Mouse (Mus musculus) MEL (cell line): ENCODE data around the gene Tulp1. TPM values are rescaled to one million over a fixed set of nuclear protein-coding genes. Genes with fewer than 3 reads are reported as not detected.

Experiments used
- DNase-seq: peaks from one replicate; pipeline ENCODE4 v3.0.0; 2011; ENCODE audit warnings: low read depth, low spot score
- H3K27ac ChIP-seq: 2 replicates; pipeline ENCODE4 v1.5.1; 2012; ENCODE audit warnings: low read depth, mild to moderate bottlenecking, control low read depth, low read length, moderate library complexity; ENCODE audit not compliant: control insufficient read depth
- H3K27me3 ChIP-seq, 2 experiments: fragments of 150-350 bp in 1 of 2; sonication (generic) in 1 of 2; 2 replicates each; pipeline ENCODE4 v1.6.1; 2012; ENCODE audit warnings: low read length in 2 of 2, mild to moderate bottlenecking in 2 of 2, improper control_type of control experiment in 1 of 2, moderate library complexity in 1 of 2; ENCODE audit not compliant: insufficient read depth in 2 of 2, control insufficient read depth in 1 of 2
- H3K36me3 ChIP-seq, 2 experiments: 2 replicates each; pipeline ENCODE4 v1.6.1; 2012 to 2014; ENCODE audit warnings: low read length in 2 of 2, improper control_type of control experiment in 1 of 2, inconsistent platforms in 1 of 2, mild to moderate bottlenecking in 1 of 2; ENCODE audit not compliant: insufficient read depth in 2 of 2, control insufficient read depth in 1 of 2
- H3K4me1 ChIP-seq, 2 experiments: fragments of 150-350 bp in 1 of 2; sonication (generic) in 1 of 2; 2 replicates each; pipeline ENCODE4 v1.6.1; 2012; ENCODE audit warnings: low read length in 2 of 2, improper control_type of control experiment in 1 of 2, mild to moderate bottlenecking in 1 of 2; ENCODE audit not compliant: insufficient read depth in 2 of 2, control insufficient read depth in 1 of 2
- H3K4me3 ChIP-seq, 2 experiments: fragments of 150-350 bp in 1 of 2; sonication (generic) in 1 of 2; 2 replicates each; pipeline ENCODE4 v1.5.1; 2012; ENCODE audit warnings: low read depth in 2 of 2, low read length in 2 of 2, mild to moderate bottlenecking in 2 of 2, moderate library complexity in 2 of 2, control low read depth in 1 of 2, improper control_type of control experiment in 1 of 2; ENCODE audit not compliant: control insufficient read depth in 1 of 2, insufficient read depth in 1 of 2
- H3K79me2 ChIP-seq: 2 replicates; pipeline ENCODE4 v1.6.1; 2012; ENCODE audit warnings: mild to moderate bottlenecking, low read length, moderate library complexity; ENCODE audit not compliant: control insufficient read depth, poor library complexity, insufficient read depth
- H3K9ac ChIP-seq: 2 replicates; pipeline ENCODE4 v1.6.1; 2012; ENCODE audit warnings: low read depth, mild to moderate bottlenecking, control low read depth, low read length, moderate library complexity; ENCODE audit not compliant: control insufficient read depth, poor library complexity, severe bottlenecking
- H3K9me3 ChIP-seq: fragments of 150-350 bp; sonication (generic); replicated peaks from 2 replicates; pipeline ENCODE4 v1.6.1; 2012; ENCODE audit warnings: mild to moderate bottlenecking, low read length, improper control_type of control experiment, moderate library complexity; ENCODE audit not compliant: insufficient read depth
- CHD2 ChIP-seq: IDR thresholded peaks from 2 replicates; pipeline ENCODE4 v1.6.1; 2011; ENCODE audit warnings: low read length, improper control_type of control experiment
- E2F4 ChIP-seq: IDR thresholded peaks from 2 replicates; pipeline ENCODE4 v1.6.1; 2011; ENCODE audit warnings: low read depth, low read length, improper control_type of control experiment, borderline replicate concordance
- ETS1 ChIP-seq: IDR thresholded peaks from 2 replicates; pipeline ENCODE4 v1.6.1; 2012; ENCODE audit warnings: low read depth, mild to moderate bottlenecking, inconsistent platforms, low read length, improper control_type of control experiment, moderate library complexity
- GATA1 ChIP-seq: IDR thresholded peaks from 2 replicates; pipeline ENCODE4 v1.6.1; 2011; ENCODE audit warnings: low read depth, low read length, improper control_type of control experiment
- MAFK ChIP-seq: IDR thresholded peaks from 2 replicates; pipeline ENCODE4 v1.6.1; 2011; ENCODE audit warnings: low read depth, mild to moderate bottlenecking, low read length, improper control_type of control experiment, borderline replicate concordance
- MAZ ChIP-seq: IDR thresholded peaks from 2 replicates; pipeline ENCODE4 v1.6.1; 2012; ENCODE audit warnings: low read depth, mild to moderate bottlenecking, inconsistent platforms, low read length, improper control_type of control experiment
- MYC ChIP-seq: IDR thresholded peaks from 2 replicates; pipeline ENCODE4 v1.6.1; 2011; ENCODE audit warnings: low read depth, mild to moderate bottlenecking, low read length, improper control_type of control experiment, moderate library complexity
- SIN3A ChIP-seq: IDR thresholded peaks from 2 replicates; pipeline ENCODE4 v1.6.1; 2012; ENCODE audit warnings: low read length, improper control_type of control experiment, inconsistent platforms
- SMC3 ChIP-seq: IDR thresholded peaks from 2 replicates; pipeline ENCODE4 v1.6.1; 2011; ENCODE audit warnings: low read depth, low read length, improper control_type of control experiment
- TBP ChIP-seq: IDR thresholded peaks from 2 replicates; pipeline ENCODE4 v1.8.0; 2011; ENCODE audit warnings: low read depth, low read length, improper control_type of control experiment
- ZC3H11A ChIP-seq: IDR thresholded peaks from 2 replicates; pipeline ENCODE4 v1.6.1; 2012; ENCODE audit warnings: low read depth, mild to moderate bottlenecking, inconsistent platforms, low read length, improper control_type of control experiment
- ZKSCAN1 ChIP-seq: IDR thresholded peaks from 2 replicates; pipeline ENCODE4 v1.6.1; 2012; ENCODE audit warnings: low read depth, mild to moderate bottlenecking, inconsistent platforms, low read length, improper control_type of control experiment, moderate library complexity
- polyA plus RNA-seq, 2 experiments: library from polyadenylated mRNA; stranded (reverse) in 1 of 2; unstranded in 1 of 2; fragments of >175 nt in 1 of 2; fragments of >200 nt in 1 of 2; gene quantifications; 2 replicates each; pipeline versions ENCODE4 v1.2.1 to v1.2.4; 2012; ENCODE audit warnings: low replicate concordance in 2 of 2, low read depth in 1 of 2; ENCODE audit not compliant: insufficient read length in 2 of 2, insufficient read depth in 1 of 2, missing spikeins in 1 of 2
- total RNA-seq: library from RNA; depleted of rRNA; stranded (reverse); fragments of 300-350 nt; gene quantifications from 2 replicates; pipeline ENCODE4 v1.2.3, GENCODE M21; 2012

The Tulp1 gene
- total and polyA plus RNA-seq, 3 experiments, result 0.23 to 2.4 TPM; not detected in 1

- TF ChIP-seq CHD2, result no peak
- TF ChIP-seq MAZ, result no peak
- no peak for TF ChIP-seq SIN3A
- TF ChIP-seq GATA1, result no peak
- Histone ChIP-seq H3K27me3 (no peaks in the 10 kb centered on the region), H3K9me3 (no peaks in the 10 kb centered on the region), H3K36me3 (no peaks in the 10 kb centered on the region), H3K4me3 (no peak overlapping the region), H3K4me1 (peaks cover 0 to 9% of the 10 kb centered on the region in 2 experiments; a peak in 2 of 4 replicates), H3K9ac (no peak overlapping the region), H3K27ac (no peak overlapping the region), H3K79me2 (no peaks in the 10 kb centered on the region)
- no peak for DNase-seq
These were observed 29.2 kb upstream of the Tulp1 start for GRCm38 (mm10) chr17:28394051-28394765.

GRCm38 (mm10) chr17:28391568-28392432 is 26.8 kb upstream of the Tulp1 start:
- Histone ChIP-seq H3K36me3 (no peaks in the 10 kb centered on the region), H3K27me3 (no peaks in the 10 kb centered on the region), H3K4me3 (no peak overlapping the region), H3K27ac (no peak overlapping the region), H3K79me2 (no peaks in the 10 kb centered on the region), H3K9me3 (no peaks in the 10 kb centered on the region), H3K9ac (no peak overlapping the region), H3K4me1 (peaks cover 0 to 9% of the 10 kb centered on the region in 2 experiments; a peak in 2 of 4 replicates)
- DNase-seq, result no peak
- TF ChIP-seq ZC3H11A (no peak), MAFK (no peak), TBP (no peak), ZKSCAN1 (no peak), SMC3 (no peak), MYC (no peak), E2F4 (no peak)

- Histone ChIP-seq H3K27ac (no peak overlapping the region), H3K79me2 (no peaks in the 10 kb centered on the region), H3K9me3 (no peaks in the 10 kb centered on the region), H3K36me3 (no peaks in the 10 kb centered on the region), H3K4me1 (no peaks in the 10 kb centered on the region), H3K4me3 (no peak overlapping the region), H3K9ac (no peak overlapping the region), H3K27me3 (no peaks in the 10 kb centered on the region)
- TF ChIP-seq ETS1, result peak; percentile 22; the same call in 1 of the 2 replicates
- TF ChIP-seq ZC3H11A, result no peak
- DNase-seq, result no peak
These were observed 23.5 kb upstream of the Tulp1 start for GRCm38 (mm10) chr17:28388534-28388933.
